Mouse (Mus musculus) macrophage (primary cell): ENCODE measurements around the gene Tmem87a. TPM values are rescaled to one million over a fixed set of nuclear protein-coding genes. Genes with fewer than 3 reads are reported as not detected.

Experiments used
- H3K27ac ChIP-seq: fragments of 350-480 bp; formaldehyde crosslinking; 2 replicates; pipeline ENCODE4 v1.9.0; 2021
- H3K36me3 ChIP-seq: fragments of 350-480 bp; formaldehyde crosslinking; 2 replicates; pipeline ENCODE4 v1.9.0; 2021; ENCODE audit errors: inconsistent target
- H3K4me3 ChIP-seq: fragments of 350-480 bp; formaldehyde crosslinking; 2 replicates; pipeline ENCODE4 v1.9.0; 2021; ENCODE audit errors: inconsistent target
- H3K79me2 ChIP-seq: fragments of 350-480 bp; formaldehyde crosslinking; 2 replicates; pipeline ENCODE4 v1.9.0; 2021; ENCODE audit errors: inconsistent target
- WGBS: methylation state at CpG from one replicate; pipeline ENCODE4 v1.1.7; 2026; ENCODE audit warnings: inconsistent platforms; ENCODE audit not compliant: missing documents; 5-methylcytosine and 5-hydroxymethylcytosine counted together
- polyA plus RNA-seq: library from polyadenylated mRNA; stranded (reverse); fragments of 250-400 nt; gene quantifications from 3 replicates; pipeline ENCODE4 v1.2.4, GENCODE M21; 2018; ENCODE audit warnings: inconsistent platforms

Tmem87a gene
- polyA plus RNA-seq, 1 experiment from 2014 or later: 52.5 TPM

DNA sequence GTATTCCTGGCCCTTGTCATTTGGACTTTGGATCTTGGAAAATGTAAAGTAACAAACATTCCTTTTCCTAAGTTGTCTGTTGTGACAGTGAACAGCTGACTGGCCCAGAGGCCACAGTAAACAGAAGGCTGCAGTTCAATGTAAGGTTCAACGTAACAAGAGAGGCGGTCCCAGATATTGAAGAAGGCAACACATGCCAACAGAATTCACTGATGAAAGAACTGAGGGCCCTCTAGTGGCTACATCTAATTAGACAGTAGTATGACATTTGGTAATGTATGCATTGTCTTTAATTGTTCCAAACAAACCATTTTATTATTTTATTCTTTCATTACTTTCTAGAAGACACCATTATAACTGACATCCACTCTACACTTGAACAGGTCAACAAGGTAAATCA lies 66.0 kb downstream of the Tmem87a start:
- Histone ChIP-seq H3K4me3 (no peak overlapping the region), H3K79me2 (no peaks in the 10 kb centered on the region; the same call in 1 of the 2 replicates), H3K27ac (no peak overlapping the region), H3K36me3 (peaks cover 86% of the 10 kb centered on the region)
- WGBS: 100% methylated on average over 2 of the region's 2 CpGs

DNA sequence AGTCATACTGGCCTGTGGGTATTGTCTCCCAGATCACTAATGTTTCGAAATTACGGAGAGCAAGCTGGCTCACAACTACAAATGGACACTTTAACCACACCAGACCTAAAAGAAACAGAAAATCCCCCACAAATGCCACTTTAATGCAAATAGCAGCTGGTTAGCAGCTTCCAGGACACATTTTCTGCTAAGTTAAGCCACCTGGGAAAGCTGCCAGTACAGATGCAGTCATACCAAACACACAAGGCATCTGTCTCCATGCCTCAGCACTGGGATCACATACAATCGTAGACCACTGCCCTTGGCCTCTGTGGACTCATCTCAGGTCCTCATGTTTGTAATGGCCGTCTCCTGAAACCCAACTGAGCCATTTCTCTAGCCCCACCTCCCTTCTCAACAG lies 72.3 kb downstream of the Tmem87a start:
- H3K27ac ChIP-seq: no peak overlapping the region
- H3K79me2 ChIP-seq: no peaks in the 10 kb centered on the region; the same call in 1 of the 2 replicates
- no peak overlapping the region for H3K4me3 ChIP-seq
- H3K36me3 ChIP-seq: peaks cover 91% of the 10 kb centered on the region
- WGBS: 92% methylated on average over 4 of the region's 4 CpGs

GRCm38 (mm10) chr2:120315077-120315476 lies 88.8 kb downstream of the Tmem87a start:
- no peaks in the 10 kb centered on the region for H3K79me2 ChIP-seq
- H3K36me3 ChIP-seq: peaks cover 41% of the 10 kb centered on the region
- no peak overlapping the region for H3K4me3 ChIP-seq
- 94% methylated on average over 4 of the region's 4 CpGs for WGBS
- no peak overlapping the region for H3K27ac ChIP-seq

GRCm38 (mm10) chr2:120314487-120314886 lies 89.4 kb downstream of the Tmem87a start:
- H3K36me3 ChIP-seq: peaks cover 35% of the 10 kb centered on the region
- no peak overlapping the region for H3K4me3 ChIP-seq
- no peaks in the 10 kb centered on the region for H3K79me2 ChIP-seq
- no peak overlapping the region for H3K27ac ChIP-seq
- 91% methylated on average over 4 of the region's 4 CpGs for WGBS

DNA sequence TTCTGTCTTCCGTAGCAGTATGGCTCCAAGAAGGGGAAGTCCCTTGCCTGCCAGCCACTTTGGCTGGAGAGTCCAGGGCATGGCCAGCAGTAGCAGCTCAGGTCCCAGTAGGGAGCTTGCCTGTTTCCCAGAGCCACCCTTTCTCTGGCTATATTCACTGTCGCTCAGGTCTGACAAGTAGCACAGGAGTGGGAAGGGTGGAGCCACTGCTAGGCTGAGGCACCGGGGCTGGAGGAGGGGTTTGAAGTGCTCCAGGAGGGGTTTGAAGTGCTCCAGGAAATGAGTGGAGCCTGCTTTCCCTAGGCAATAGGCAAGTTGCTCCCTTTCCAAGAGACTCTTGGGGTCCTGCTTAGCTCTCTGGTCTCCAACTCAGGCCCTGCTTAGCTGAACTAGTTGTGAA lies 89.9 kb downstream of the Tmem87a start, which contains the start of gene Pla2g4f:
Pla2g4f (minus strand) TSS at position 190 of the 400 bp plus-strand sequence.
- H3K79me2 ChIP-seq: no peaks in the 10 kb centered on the region
- 63% methylated on average over 3 of the region's 3 CpGs for WGBS

DNA sequence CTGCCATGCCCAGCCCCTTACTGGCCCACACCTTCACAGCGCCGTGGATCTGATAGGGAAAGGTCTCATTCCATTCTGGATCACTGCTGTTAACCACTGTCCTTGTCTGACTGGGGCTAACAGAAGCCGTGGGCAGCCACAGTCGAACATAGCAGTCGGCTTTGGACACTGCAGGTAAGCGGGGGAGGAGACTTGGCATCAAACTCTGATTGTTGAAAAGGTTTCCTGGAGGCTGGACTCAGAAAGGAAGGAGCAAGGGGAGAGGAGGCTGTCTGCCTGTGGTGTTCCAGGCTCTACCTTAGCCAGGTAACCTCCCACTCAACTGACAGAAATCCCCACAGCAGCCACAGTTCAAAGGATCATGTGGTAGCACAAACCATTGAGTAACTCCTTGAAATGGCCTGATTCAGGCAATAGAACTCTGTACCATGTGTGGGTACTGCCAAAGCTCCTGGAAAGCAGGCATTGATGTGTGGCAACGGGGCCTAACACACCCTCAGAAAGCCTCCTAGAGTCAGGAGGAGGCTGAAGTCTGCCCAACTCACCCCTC lies 91.6 kb downstream of the Tmem87a start:
- H3K79me2 ChIP-seq: no peaks in the 10 kb centered on the region
- WGBS: 90% methylated on average over 7 of the region's 7 CpGs
- no peak overlapping the region for H3K4me3 ChIP-seq
- H3K27ac ChIP-seq: no peak overlapping the region
- H3K36me3 ChIP-seq: peaks cover 14% of the 10 kb centered on the region; the same call in 1 of the 2 replicates

More for the DNA sequence above, 89.9 kb downstream of the Tmem87a start, which contains the start of gene Pla2g4f:
- Histone ChIP-seq H3K4me3 (no peak within 1 kb of the TSS), H3K36me3 (peaks cover 30% of the 10 kb centered on the region), H3K27ac (no peak within 1 kb of the TSS)

Other genes starting within 250 kb of the Tmem87a start
- 253 to 336 TPM (median 297 TPM) in 3 replicates for gene Ehd4, start 249.5 kb downstream of the Tmem87a start, polyA plus RNA-seq
- gene Pla2g4e, start 158.8 kb downstream of the Tmem87a start, polyA plus RNA-seq: not detected in 3 replicates
- not detected in 3 replicates for gene Pla2g4d, start 114.9 kb downstream of the Tmem87a start, polyA plus RNA-seq
- not detected in 3 replicates for gene Pla2g4f, start 89.9 kb downstream of the Tmem87a start, polyA plus RNA-seq
- gene Vps39, start 51.0 kb downstream of the Tmem87a start, polyA plus RNA-seq: 36.5 to 75.0 TPM (median 54.4 TPM) in 3 replicates
- gene Ganc, start 217 bp downstream of the Tmem87a start, polyA plus RNA-seq: 6.3 to 14.6 TPM (median 9.9 TPM) in 3 replicates
- gene Capn3, start 51.9 kb upstream of the Tmem87a start, polyA plus RNA-seq: 0.22 to 0.67 TPM (median 0.42 TPM) in 3 replicates
- 45.2 to 55.7 TPM (median 52.7 TPM) in 3 replicates for gene Zfp106, start 159.7 kb upstream of the Tmem87a start, polyA plus RNA-seq
- gene Snap23, start 163.6 kb upstream of the Tmem87a start, polyA plus RNA-seq: 69.9 to 226 TPM (median 125 TPM) in 3 replicates
- gene Haus2, start 205.3 kb upstream of the Tmem87a start, polyA plus RNA-seq: 9.1 to 15.6 TPM (median 9.1 TPM) in 3 replicates
- gene Lrrc57, start 205.4 kb upstream of the Tmem87a start, polyA plus RNA-seq: 24.7 to 30.5 TPM (median 28.5 TPM) in 3 replicates
- gene Stard9, start 225.0 kb upstream of the Tmem87a start, polyA plus RNA-seq: 17.3 to 40.6 TPM (median 20.2 TPM) in 3 replicates